Mouse (Mus musculus): ENCODE data around the gene Tbl3.

The Tbl3 gene

GRCm38 (mm10) chr17:24696011-24696697 lies 11.3 kb downstream of the Tbl3 start, which contains the start of the genes Gfer and Noxo1:
Gfer (minus strand) TSS chr17:24696156.
Noxo1 (plus strand) TSS chr17:24696234.
- peak within 1 kb of the TSS; percentile 95 for H3K4me3 ChIP-seq (replicated peaks; ENCODE audit: low read length)
- peaks cover 66% of the 10 kb centered on the region for H3K4me1 ChIP-seq (replicated peaks; ENCODE audit: low read depth, low read length)
- peaks cover 50% of the 10 kb centered on the region for H3K36me3 ChIP-seq (ENCODE audit: insufficient read depth, low read length)
- H3K27me3 ChIP-seq (ENCODE audit: insufficient read depth, low read length) = peaks cover 2% of the 10 kb centered on the region
- H3K9me3 ChIP-seq (ENCODE audit: low read length) = no peaks in the 10 kb centered on the region
- TF ChIP-seq NANOG (IDR thresholded peaks at IDR 0.05; ENCODE audit: borderline replicate concordance, low read length) (no peak), CTCF (conservative IDR thresholded peaks at IDR 0.05; ENCODE audit: low read length) (no peak), POU5F1 (IDR thresholded peaks at IDR 0.05; ENCODE audit: borderline replicate concordance, low read length) (no peak)

GRCm38 (mm10) chr17:24695326-24696010 lies 12.0 kb downstream of the Tbl3 start:
- no peak for TF ChIP-seq CTCF (conservative IDR thresholded peaks at IDR 0.05; ENCODE audit: low read length)
- no peak for TF ChIP-seq NANOG (IDR thresholded peaks at IDR 0.05; ENCODE audit: borderline replicate concordance, low read length)
- TF ChIP-seq POU5F1 (IDR thresholded peaks at IDR 0.05; ENCODE audit: borderline replicate concordance, low read length) = no peak
- peak overlapping the region; percentile 95 for H3K4me3 ChIP-seq (replicated peaks; ENCODE audit: low read length)
- peaks cover 66% of the 10 kb centered on the region for H3K4me1 ChIP-seq (replicated peaks; ENCODE audit: low read depth, low read length)
- no peaks in the 10 kb centered on the region for H3K9me3 ChIP-seq (ENCODE audit: low read length)
- peaks cover 43% of the 10 kb centered on the region for H3K36me3 ChIP-seq (ENCODE audit: insufficient read depth, low read length)
- H3K27me3 ChIP-seq (ENCODE audit: insufficient read depth, low read length) = peaks cover 8% of the 10 kb centered on the region

GRCm38 (mm10) chr17:24692385-24692784 lies 15.1 kb downstream of the Tbl3 start:
- Histone ChIP-seq H3K36me3 (ENCODE audit: insufficient read depth, low read length) (peaks cover 26% of the 10 kb centered on the region), H3K9me3 (ENCODE audit: low read length) (no peaks in the 10 kb centered on the region), H3K27me3 (ENCODE audit: insufficient read depth, low read length) (peaks cover 38% of the 10 kb centered on the region), H3K4me3 (replicated peaks; ENCODE audit: low read length) (no peak overlapping the region), H3K4me1 (replicated peaks; ENCODE audit: low read depth, low read length) (peaks cover 62% of the 10 kb centered on the region)
- TF ChIP-seq NANOG (IDR thresholded peaks at IDR 0.05; ENCODE audit: borderline replicate concordance, low read length) (no peak), CTCF (conservative IDR thresholded peaks at IDR 0.05; ENCODE audit: low read length) (no peak), POU5F1 (IDR thresholded peaks at IDR 0.05; ENCODE audit: borderline replicate concordance, low read length) (no peak)

GRCm38 (mm10) chr17:24689251-24690081 lies 18.0 kb downstream of the Tbl3 start, which contains the start of gene Syngr3:
Syngr3 (minus strand) TSS chr17:24689955.
- Histone ChIP-seq H3K27me3 (ENCODE audit: insufficient read depth, low read length) (peaks cover 40% of the 10 kb centered on the region), H3K9me3 (ENCODE audit: low read length) (no peaks in the 10 kb centered on the region), H3K4me1 (replicated peaks; ENCODE audit: low read depth, low read length) (peaks cover 67% of the 10 kb centered on the region), H3K36me3 (ENCODE audit: insufficient read depth, low read length) (peaks cover 22% of the 10 kb centered on the region), H3K4me3 (replicated peaks; ENCODE audit: low read length) (peak within 1 kb of the TSS; percentile 87)
- TF ChIP-seq NANOG (IDR thresholded peaks at IDR 0.05; ENCODE audit: borderline replicate concordance, low read length) = no peak
- TF ChIP-seq CTCF (conservative IDR thresholded peaks at IDR 0.05; ENCODE audit: low read length) = no peak
- no peak for TF ChIP-seq POU5F1 (IDR thresholded peaks at IDR 0.05; ENCODE audit: borderline replicate concordance, low read length)

- Histone ChIP-seq H3K4me3 (replicated peaks; ENCODE audit: low read length) (peak overlapping the region; percentile 69), H3K9me3 (ENCODE audit: low read length) (no peaks in the 10 kb centered on the region)
- TF ChIP-seq POU5F1 (IDR thresholded peaks at IDR 0.05; ENCODE audit: borderline replicate concordance, low read length) (no peak), NANOG (IDR thresholded peaks at IDR 0.05; ENCODE audit: borderline replicate concordance, low read length) (no peak), CTCF (conservative IDR thresholded peaks at IDR 0.05; ENCODE audit: low read length) (no peak)
Measured at GRCm38 (mm10) chr17:24687599-24687998, 19.9 kb downstream of the Tbl3 start.

GRCm38 (mm10) chr17:24687146-24687595 lies 20.3 kb downstream of the Tbl3 start:
- no peaks in the 10 kb centered on the region for H3K9me3 ChIP-seq (ENCODE audit: low read length)
- H3K4me3 ChIP-seq (replicated peaks; ENCODE audit: low read length) = peak overlapping the region; percentile 69
- peaks cover 49% of the 10 kb centered on the region for H3K4me1 ChIP-seq (replicated peaks; ENCODE audit: low read depth, low read length)
- no peak for TF ChIP-seq POU5F1 (IDR thresholded peaks at IDR 0.05; ENCODE audit: borderline replicate concordance, low read length)
- peaks cover 7% of the 10 kb centered on the region for H3K36me3 ChIP-seq (ENCODE audit: insufficient read depth, low read length)
- peaks cover 40% of the 10 kb centered on the region for H3K27me3 ChIP-seq (ENCODE audit: insufficient read depth, low read length)

More at GRCm38 (mm10) chr17:24687599-24687998, 19.9 kb downstream of the Tbl3 start:
- Histone ChIP-seq H3K36me3 (ENCODE audit: insufficient read depth, low read length) (peaks cover 8% of the 10 kb centered on the region), H3K27me3 (ENCODE audit: insufficient read depth, low read length) (peaks cover 40% of the 10 kb centered on the region), H3K4me1 (replicated peaks; ENCODE audit: low read depth, low read length) (peaks cover 53% of the 10 kb centered on the region)

GRCm38 (mm10) chr17:24686514-24686913 lies 20.9 kb downstream of the Tbl3 start:
- Histone ChIP-seq H3K36me3 (ENCODE audit: insufficient read depth, low read length) (peaks cover 10% of the 10 kb centered on the region), H3K27me3 (ENCODE audit: insufficient read depth, low read length) (peaks cover 40% of the 10 kb centered on the region), H3K9me3 (ENCODE audit: low read length) (no peaks in the 10 kb centered on the region), H3K4me1 (replicated peaks; ENCODE audit: low read depth, low read length) (peaks cover 45% of the 10 kb centered on the region), H3K4me3 (replicated peaks; ENCODE audit: low read length) (peak overlapping the region; percentile 75)
- no peak for TF ChIP-seq NANOG (IDR thresholded peaks at IDR 0.05; ENCODE audit: borderline replicate concordance, low read length)

- peaks cover 60% of the 10 kb centered on the region for H3K4me1 ChIP-seq (replicated peaks; ENCODE audit: low read depth, low read length)
- peak overlapping the region; percentile 49 for H3K4me3 ChIP-seq (replicated peaks; ENCODE audit: low read length)
- no peaks in the 10 kb centered on the region for H3K9me3 ChIP-seq (ENCODE audit: low read length)
- H3K36me3 ChIP-seq (ENCODE audit: insufficient read depth, low read length) = peaks cover 82% of the 10 kb centered on the region
- no peaks in the 10 kb centered on the region for H3K27me3 ChIP-seq (ENCODE audit: insufficient read depth, low read length)
- TF ChIP-seq NANOG (IDR thresholded peaks at IDR 0.05; ENCODE audit: borderline replicate concordance, low read length) = no peak
- TF ChIP-seq POU5F1 (IDR thresholded peaks at IDR 0.05; ENCODE audit: borderline replicate concordance, low read length) = no peak
- no peak for TF ChIP-seq CTCF (conservative IDR thresholded peaks at IDR 0.05; ENCODE audit: low read length)
Measured at GRCm38 (mm10) chr17:24677500-24678080, 29.9 kb downstream of the Tbl3 start.
